Mouse (Mus musculus) intestine, postnatal 0 days (tissue): ENCODE results near the gene Bmpr1a. TPM values are rescaled to one million over a fixed set of nuclear protein-coding genes. Genes with fewer than 3 reads are reported as not detected.

ENCODE experiments used
- ATAC-seq: fragments of 200-750 bp; cut with Nextera tagmentation; 2 replicates; pipeline ENCODE4 v1.8.0; 2017; ENCODE audit warnings: mild to moderate bottlenecking, moderate TSS enrichment, moderate library complexity
- H3K27ac ChIP-seq: fragments of 300-500 bp; sonication (generic); 2 replicates; pipeline ENCODE4 v1.5.1; 2014; ENCODE audit warnings: mild to moderate bottlenecking, low read depth, low read length, moderate library complexity
- H3K27me3 ChIP-seq: fragments of 300-500 bp; sonication (generic); replicated peaks from 2 replicates; pipeline ENCODE4 v1.6.1; 2014; ENCODE audit warnings: low read length, mixed read lengths; ENCODE audit not compliant: control insufficient read depth, insufficient read depth
- H3K36me3 ChIP-seq: fragments of 300-500 bp; sonication (generic); 2 replicates; pipeline ENCODE4 v1.6.1; 2014; ENCODE audit warnings: mild to moderate bottlenecking, moderate library complexity; ENCODE audit not compliant: control insufficient read depth, insufficient read depth
- H3K4me1 ChIP-seq: fragments of 300-500 bp; sonication (generic); replicated peaks from 2 replicates; pipeline ENCODE4 v1.6.1; 2014; ENCODE audit warnings: antibody characterized with exemption, low read length, mixed read lengths; ENCODE audit not compliant: control insufficient read depth, insufficient read depth
- H3K4me2 ChIP-seq: fragments of 300-500 bp; sonication (generic); replicated peaks from 2 replicates; pipeline ENCODE4 v1.6.1; 2014; ENCODE audit warnings: low read depth, mild to moderate bottlenecking, moderate library complexity
- H3K4me3 ChIP-seq: fragments of 300-500 bp; sonication (generic); 2 replicates; pipeline ENCODE4 v1.5.1; 2014; ENCODE audit warnings: low read depth, low read length
- H3K9ac ChIP-seq: fragments of 300-500 bp; sonication (generic); 2 replicates; pipeline ENCODE4 v1.6.1; 2014; ENCODE audit warnings: mild to moderate bottlenecking, low read depth, low read length
- H3K9me3 ChIP-seq: fragments of 300-500 bp; sonication (generic); 2 replicates; pipeline ENCODE4 v1.6.1; 2016; ENCODE audit warnings: mixed run types; ENCODE audit not compliant: control insufficient read depth
- CTCF ChIP-seq: sonication (generic); IDR thresholded peaks from 2 replicates; pipeline ENCODE4 v1.5.1; 2016; ENCODE audit warnings: low read depth, mild to moderate bottlenecking, control low read depth, antibody characterized with exemption, moderate library complexity
- WGBS: fragments of 180-500 bp; shearing (Covaris S2); extraction: QIAGEN DNeasy Blood & Tissue Kit; methylation state at CpG from one replicate; pipeline ENCODE4 v1.1.7; 2014; 5-methylcytosine and 5-hydroxymethylcytosine counted together
- polyA plus RNA-seq: library from polyadenylated mRNA; unstranded; fragments of >200 nt; fragmentation: Nextera tagmentation; extraction: Ambion mirVana; gene quantifications from 2 replicates; pipeline ENCODE4 v1.2.1, GENCODE M21; 2015

Bmpr1a gene
- polyA plus RNA-seq, 1 experiment from 2014 or later = 19.3 TPM

GRCm38 (mm10) chr14:34497346-34497745 is 5.8 kb downstream of the Bmpr1a start:
- 0 out of 2 replicates have a peak, but pooled peaks cover 9% of the 10 kb centered on the region for H3K4me1 ChIP-seq
- no peaks in the 10 kb centered on the region for H3K9me3 ChIP-seq
- H3K4me2 ChIP-seq = no peak overlapping the region
- H3K4me3 ChIP-seq = no peak overlapping the region
- 69% methylated on average over 3 of the region's 3 CpGs for WGBS
- ATAC-seq = no peak
- TF ChIP-seq CTCF = no peak
- no peaks in the 10 kb centered on the region for H3K36me3 ChIP-seq
- no peak overlapping the region for H3K9ac ChIP-seq
- no peak overlapping the region for H3K27ac ChIP-seq
- H3K27me3 ChIP-seq = no peaks in the 10 kb centered on the region

- Histone ChIP-seq H3K9ac (no peak overlapping the region), H3K9me3 (no peaks in the 10 kb centered on the region), H3K36me3 (no peaks in the 10 kb centered on the region), H3K4me1 (peaks cover 16% of the 10 kb centered on the region; the same call in 1 of the 2 replicates), H3K27ac (no peak overlapping the region), H3K27me3 (no peaks in the 10 kb centered on the region), H3K4me3 (no peak overlapping the region), H3K4me2 (no peak overlapping the region)
- ATAC-seq = no peak
- 82% methylated on average over 3 of the region's 3 CpGs for WGBS
- TF ChIP-seq CTCF = no peak
Measured at GRCm38 (mm10) chr14:34493682-34494081, 9.5 kb downstream of the Bmpr1a start.

- Histone ChIP-seq H3K27me3 (no peaks in the 10 kb centered on the region), H3K4me3 (no peak overlapping the region), H3K36me3 (no peaks in the 10 kb centered on the region), H3K27ac (no peak overlapping the region; the same call in 1 of the 2 replicates), H3K9me3 (no peaks in the 10 kb centered on the region), H3K4me2 (no peak overlapping the region), H3K9ac (no peak overlapping the region), H3K4me1 (peaks cover 21% of the 10 kb centered on the region)
- no peak for TF ChIP-seq CTCF
- no peak for ATAC-seq
- 71% methylated on average over 2 of the region's 2 CpGs for WGBS
Measured at GRCm38 (mm10) chr14:34492688-34493087, 10.5 kb downstream of the Bmpr1a start.

GRCm38 (mm10) chr14:34490965-34491364 is 12.2 kb downstream of the Bmpr1a start:
- no peak overlapping the region for H3K4me3 ChIP-seq
- H3K9ac ChIP-seq = no peak overlapping the region
- 29% methylated on average over 1 of the region's 1 CpGs for WGBS
- H3K27me3 ChIP-seq = no peaks in the 10 kb centered on the region
- H3K4me1 ChIP-seq = peaks cover 20% of the 10 kb centered on the region
- no peaks in the 10 kb centered on the region for H3K36me3 ChIP-seq
- no peak overlapping the region for H3K4me2 ChIP-seq
- H3K9me3 ChIP-seq = no peaks in the 10 kb centered on the region
- peak; percentile 64 for ATAC-seq
- H3K27ac ChIP-seq = peak overlapping the region; percentile 62; the same call in 1 of the 2 replicates
- TF ChIP-seq CTCF = no peak

DNA sequence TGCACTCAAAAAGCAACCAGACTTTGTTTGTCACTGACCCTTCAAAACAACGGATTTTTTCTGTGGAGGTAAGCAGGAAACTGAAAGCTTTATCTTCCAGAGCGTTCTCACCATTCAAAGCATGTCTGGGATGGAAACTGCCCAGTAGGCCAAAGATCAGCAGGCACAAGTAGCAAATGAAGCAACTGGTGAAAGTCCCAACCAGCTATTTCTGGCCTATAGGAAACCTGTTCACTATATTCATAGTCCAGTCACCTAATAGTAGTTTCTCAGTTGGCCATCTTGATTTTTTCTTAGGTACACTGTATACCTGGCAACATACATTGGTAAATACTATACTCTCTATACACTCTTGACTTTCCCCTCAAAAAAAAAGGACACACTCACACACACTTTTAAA is 13.2 kb downstream of the Bmpr1a start:
- no peaks in the 10 kb centered on the region for H3K9me3 ChIP-seq
- 26% methylated on average over 2 of the region's 2 CpGs for WGBS
- H3K27me3 ChIP-seq = no peaks in the 10 kb centered on the region
- peak overlapping the region; percentile 62 for H3K27ac ChIP-seq
- TF ChIP-seq CTCF = no peak
- no peaks in the 10 kb centered on the region for H3K36me3 ChIP-seq
- H3K9ac ChIP-seq = no peak overlapping the region
- peak; percentile 62 for ATAC-seq
- no peak overlapping the region for H3K4me3 ChIP-seq
- H3K4me2 ChIP-seq = no peak overlapping the region
- H3K4me1 ChIP-seq = peaks cover 17% of the 10 kb centered on the region

DNA sequence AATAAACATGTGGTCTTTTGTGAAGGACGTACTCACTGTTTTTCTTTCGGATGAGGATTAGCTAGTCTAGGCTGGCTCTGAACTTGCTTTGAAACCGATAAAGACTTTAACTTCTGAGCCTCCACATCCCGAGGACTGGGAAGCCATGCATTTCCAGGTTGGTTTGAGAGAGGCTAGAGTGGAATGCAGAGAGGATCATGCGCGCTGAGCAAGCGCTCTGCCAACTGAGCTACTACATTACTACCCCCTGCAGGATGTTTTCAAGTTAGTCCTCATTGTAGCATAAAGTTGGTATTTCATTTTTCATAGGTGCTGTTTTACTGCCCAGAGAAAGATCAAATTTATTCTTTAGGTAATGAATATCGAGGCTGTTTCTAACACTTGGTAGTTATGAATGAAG is 17.0 kb downstream of the Bmpr1a start:
- 63% methylated on average over 8 of the region's 8 CpGs for whole genome bisulfite sequencing
- H3K27me3 ChIP-seq = no peaks in the 10 kb centered on the region
- no peak overlapping the region for H3K9ac ChIP-seq
- no peak for ATAC-seq
- no peak overlapping the region for H3K4me3 ChIP-seq
- TF ChIP-seq CTCF = peak; percentile 28; the same call in 1 of the 2 replicates
- peaks cover 17% of the 10 kb centered on the region for H3K4me1 ChIP-seq
- no peaks in the 10 kb centered on the region for H3K36me3 ChIP-seq
- no peak overlapping the region for H3K27ac ChIP-seq
- H3K4me2 ChIP-seq = no peak overlapping the region
- no peaks in the 10 kb centered on the region for H3K9me3 ChIP-seq
